Mouse (Mus musculus) macrophage (primary cell): Measurements from ENCODE around the gene Mag. TPM values are rescaled to one million over a fixed set of nuclear protein-coding genes. Genes with fewer than 3 reads are reported as not detected.

ENCODE experiments used
- H3K27ac ChIP-seq: fragments of 350-480 bp; formaldehyde crosslinking; 2 replicates; pipeline ENCODE4 v1.9.0; 2021
- H3K36me3 ChIP-seq: fragments of 350-480 bp; formaldehyde crosslinking; 2 replicates; pipeline ENCODE4 v1.9.0; 2021; ENCODE audit errors: inconsistent target
- H3K4me3 ChIP-seq: fragments of 350-480 bp; formaldehyde crosslinking; 2 replicates; pipeline ENCODE4 v1.9.0; 2021; ENCODE audit errors: inconsistent target
- H3K79me2 ChIP-seq: fragments of 350-480 bp; formaldehyde crosslinking; 2 replicates; pipeline ENCODE4 v1.9.0; 2021; ENCODE audit errors: inconsistent target
- WGBS: methylation state at CpG from one replicate; pipeline ENCODE4 v1.1.7; 2026; ENCODE audit warnings: inconsistent platforms; ENCODE audit not compliant: missing documents; 5-methylcytosine and 5-hydroxymethylcytosine counted together
- polyA plus RNA-seq: library from polyadenylated mRNA; stranded (reverse); fragments of 250-400 nt; gene quantifications from 3 replicates; pipeline ENCODE4 v1.2.4, GENCODE M21; 2018; ENCODE audit warnings: inconsistent platforms

Gene Mag
- polyA plus RNA-seq, 1 experiment from 2014 or later: 0.43 TPM

GRCm38 (mm10) chr7:30909773-30910172, 4.9 kb downstream of the Mag start:
- 45% methylated on average over 6 of the region's 6 CpGs for WGBS
- H3K4me3 ChIP-seq: no peak overlapping the region
- H3K79me2 ChIP-seq: no peaks in the 10 kb centered on the region
- no peak overlapping the region for H3K27ac ChIP-seq
- no peaks in the 10 kb centered on the region for H3K36me3 ChIP-seq

- Histone ChIP-seq H3K4me3 (no peak overlapping the region), H3K27ac (no peak overlapping the region), H3K36me3 (no peaks in the 10 kb centered on the region), H3K79me2 (no peaks in the 10 kb centered on the region)
- 30% methylated on average over 15 of the region's 17 CpGs for WGBS
Observed at GRCm38 (mm10) chr7:30908992-30909431, 5.7 kb downstream of the Mag start.

DNA sequence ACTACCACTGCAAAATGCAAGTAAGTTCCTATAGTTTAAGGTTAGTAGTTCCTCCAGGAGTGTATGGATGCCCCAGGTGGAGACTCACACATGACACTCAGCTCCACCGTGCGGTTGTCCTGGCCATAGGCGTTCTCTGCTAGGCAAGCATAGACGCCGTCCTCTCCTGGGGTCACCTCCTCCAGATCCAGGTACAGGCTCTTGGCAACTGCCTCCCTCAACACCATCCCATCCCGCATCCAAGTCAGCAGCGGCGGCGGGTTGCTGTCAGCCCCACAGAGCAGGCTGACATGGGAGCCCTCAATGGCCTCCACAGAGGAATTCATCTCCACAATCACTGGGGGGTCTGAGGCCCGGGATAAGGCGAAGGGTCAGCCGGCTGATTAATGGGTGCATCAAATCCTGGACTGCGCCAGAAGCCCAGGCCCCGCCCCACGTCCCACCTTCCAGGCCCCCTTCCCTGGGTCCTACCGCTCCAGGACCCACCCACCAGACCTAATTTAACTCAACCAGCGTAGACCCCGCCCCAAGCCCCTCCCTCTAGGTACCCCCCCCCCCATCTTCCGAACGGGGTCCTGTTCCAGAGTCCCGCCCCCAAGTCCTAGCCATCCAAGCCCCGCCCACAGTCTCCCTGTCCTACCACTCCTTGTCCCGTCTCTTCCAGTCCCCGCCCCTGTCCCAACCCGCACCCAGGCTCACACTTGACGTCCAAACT, 6.2 kb downstream of the Mag start:
- H3K36me3 ChIP-seq: no peaks in the 10 kb centered on the region
- H3K79me2 ChIP-seq: no peaks in the 10 kb centered on the region
- 21% methylated on average over 20 of the region's 26 CpGs for WGBS
- H3K4me3 ChIP-seq: no peak overlapping the region
- H3K27ac ChIP-seq: no peak overlapping the region

GRCm38 (mm10) chr7:30904042-30904441, 10.6 kb downstream of the Mag start:
- no peak overlapping the region for H3K4me3 ChIP-seq
- WGBS: 21% methylated on average over 4 of the region's 4 CpGs
- no peaks in the 10 kb centered on the region for H3K36me3 ChIP-seq
- H3K79me2 ChIP-seq: no peaks in the 10 kb centered on the region
- H3K27ac ChIP-seq: no peak overlapping the region

DNA sequence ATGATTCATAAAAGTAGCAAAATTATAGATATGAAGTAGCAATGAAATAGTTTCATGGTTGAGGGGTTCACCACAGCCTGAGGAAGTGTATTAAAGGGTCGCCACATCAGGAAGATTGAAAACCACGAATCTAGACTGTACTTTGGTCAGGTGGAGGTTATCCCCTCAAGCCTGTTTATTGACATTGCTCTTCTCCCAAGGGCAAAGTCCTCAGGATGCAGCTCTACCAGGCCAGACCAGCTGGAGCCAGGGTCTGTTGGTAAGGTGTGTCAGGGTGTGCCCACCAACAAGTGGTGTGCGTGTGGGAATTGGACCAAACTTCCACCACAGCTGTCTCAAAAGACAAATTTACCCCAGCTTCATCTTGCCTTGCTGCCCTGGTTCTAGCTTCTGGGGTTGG, 19.5 kb downstream of the Mag start:
- H3K79me2 ChIP-seq: no peaks in the 10 kb centered on the region
- no peaks in the 10 kb centered on the region for H3K36me3 ChIP-seq
- WGBS: 69% methylated on average over 3 of the region's 3 CpGs
- H3K27ac ChIP-seq: no peak overlapping the region
- no peak overlapping the region for H3K4me3 ChIP-seq

DNA sequence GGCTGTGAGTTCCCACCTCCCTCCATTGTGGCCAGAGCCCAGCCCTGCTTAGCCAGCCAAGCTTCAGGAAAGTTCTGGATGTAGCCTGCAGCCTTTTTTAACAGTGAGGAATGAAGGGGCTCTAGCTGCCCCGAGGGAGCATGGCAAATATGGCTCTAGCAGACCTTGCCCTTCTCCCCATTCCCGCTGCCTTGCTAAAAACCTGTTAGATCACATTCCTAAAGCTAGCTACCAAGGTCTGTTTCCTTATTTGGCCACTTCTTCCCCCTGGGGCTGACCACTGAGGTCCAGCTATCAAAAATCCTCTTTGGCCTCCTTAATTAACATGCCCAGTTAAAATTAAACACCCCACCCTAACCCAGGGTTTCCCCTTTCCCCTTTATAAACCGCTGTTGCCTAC, 22.2 kb downstream of the Mag start:
- no peaks in the 10 kb centered on the region for H3K36me3 ChIP-seq
- WGBS: 92% methylated on average over 3 of the region's 3 CpGs
- H3K79me2 ChIP-seq: no peaks in the 10 kb centered on the region
- no peak overlapping the region for H3K27ac ChIP-seq
- no peak overlapping the region for H3K4me3 ChIP-seq

GRCm38 (mm10) chr7:30891746-30892145, 22.9 kb downstream of the Mag start:
- Histone ChIP-seq H3K27ac (no peak overlapping the region), H3K36me3 (no peaks in the 10 kb centered on the region), H3K4me3 (no peak overlapping the region), H3K79me2 (no peaks in the 10 kb centered on the region)
- 84% methylated on average over 8 of the region's 9 CpGs for WGBS

- no peaks in the 10 kb centered on the region for H3K36me3 ChIP-seq
- no peaks in the 10 kb centered on the region for H3K79me2 ChIP-seq
- no peak overlapping the region for H3K4me3 ChIP-seq
- H3K27ac ChIP-seq: no peak overlapping the region
- WGBS: 32% methylated on average over 2 of the region's 2 CpGs
Observed at GRCm38 (mm10) chr7:30890681-30891080, 24.0 kb downstream of the Mag start.

- Histone ChIP-seq H3K36me3 (no peaks in the 10 kb centered on the region), H3K4me3 (no peak overlapping the region), H3K79me2 (no peaks in the 10 kb centered on the region), H3K27ac (no peak overlapping the region)
- WGBS: 100% methylated on average over 7 of the region's 7 CpGs
Observed at GRCm38 (mm10) chr7:30888786-30889185, 25.9 kb downstream of the Mag start.

DNA sequence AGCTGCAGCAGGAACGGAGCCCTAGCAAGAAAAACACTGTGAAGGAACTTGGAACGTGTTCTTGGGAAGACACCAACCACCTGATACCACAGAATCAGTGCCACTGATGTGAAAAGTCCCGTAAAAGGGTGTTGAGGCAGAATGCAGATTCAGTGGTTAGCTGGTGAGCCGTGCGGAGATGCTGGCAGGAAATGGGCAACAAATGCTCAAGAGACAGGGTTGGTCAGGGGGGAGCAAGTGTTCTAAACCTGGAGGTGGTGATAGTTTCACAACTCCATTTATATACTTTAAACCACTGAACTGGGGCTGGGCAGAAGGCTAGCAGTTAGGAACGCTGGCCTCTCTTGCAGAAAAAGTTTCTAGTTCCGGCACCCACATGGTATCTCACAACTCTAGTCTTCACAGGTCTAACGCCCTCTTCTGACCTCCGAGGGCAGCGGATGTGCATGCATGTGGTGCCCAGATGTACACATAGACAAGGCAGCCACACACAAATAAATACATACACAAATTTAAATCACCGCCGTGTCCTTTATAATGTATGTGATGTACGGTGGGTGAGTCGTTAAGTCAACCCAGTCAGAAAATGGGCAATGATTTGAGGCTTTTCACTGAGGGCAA, 27.0 kb downstream of the Mag start:
- H3K4me3 ChIP-seq: no peak overlapping the region
- WGBS: 41% methylated on average over 11 of the region's 14 CpGs
- H3K36me3 ChIP-seq: no peaks in the 10 kb centered on the region
- H3K27ac ChIP-seq: no peak overlapping the region
- no peaks in the 10 kb centered on the region for H3K79me2 ChIP-seq

DNA sequence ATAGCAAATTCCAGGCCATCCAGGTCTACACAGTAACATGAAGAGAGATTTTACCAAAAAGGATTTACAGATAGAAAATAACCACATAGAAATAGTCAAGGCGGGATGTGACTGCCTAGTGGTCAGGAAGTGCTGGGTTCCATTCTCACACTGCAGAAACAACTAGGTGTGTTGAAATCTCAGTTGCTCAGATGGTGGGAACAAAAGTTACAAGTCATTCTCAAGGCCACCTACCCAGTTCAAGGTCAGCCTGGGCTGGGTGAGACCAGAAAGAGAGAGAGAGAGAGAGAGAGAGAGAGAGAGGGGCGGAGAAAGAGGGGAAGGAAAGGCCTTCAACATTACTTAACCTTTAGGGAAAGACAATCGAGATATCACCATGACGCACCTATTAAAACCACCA, 27.8 kb downstream of the Mag start:
- H3K4me3 ChIP-seq: no peak overlapping the region
- H3K36me3 ChIP-seq: no peaks in the 10 kb centered on the region
- H3K27ac ChIP-seq: no peak overlapping the region
- WGBS: 69% methylated on average over 2 of the region's 4 CpGs
- H3K79me2 ChIP-seq: no peaks in the 10 kb centered on the region

DNA sequence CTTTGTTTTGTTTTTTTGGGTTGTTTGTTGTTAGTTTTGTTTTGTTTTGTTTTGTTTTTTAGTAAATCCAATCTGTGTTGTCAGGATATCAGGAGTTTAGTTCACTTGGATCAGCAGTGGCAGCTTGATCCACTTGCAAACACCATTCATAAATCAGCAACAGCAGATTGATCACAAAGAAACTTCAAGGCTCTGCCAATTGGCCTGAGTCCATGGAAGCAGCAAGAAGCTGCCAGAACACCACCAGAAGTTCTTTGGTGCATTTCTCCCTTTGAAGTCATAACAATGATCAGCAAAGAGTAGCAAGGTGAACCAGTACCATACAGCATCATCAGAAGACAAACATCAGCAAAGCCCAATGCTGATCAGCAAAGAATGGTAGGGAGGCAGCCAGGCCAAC, 30.6 kb downstream of the Mag start:
- no peak overlapping the region for H3K27ac ChIP-seq
- no peaks in the 10 kb centered on the region for H3K36me3 ChIP-seq
- H3K4me3 ChIP-seq: no peak overlapping the region
- H3K79me2 ChIP-seq: no peaks in the 10 kb centered on the region

- no peak overlapping the region for H3K27ac ChIP-seq
- H3K79me2 ChIP-seq: no peaks in the 10 kb centered on the region
- H3K4me3 ChIP-seq: no peak overlapping the region
Observed at GRCm38 (mm10) chr7:30881367-30881766, 33.3 kb downstream of the Mag start.

GRCm38 (mm10) chr7:30880176-30880575, 34.5 kb downstream of the Mag start, which contains the start of gene Cd22:
Gene Cd22 (minus strand): TSS chr7:30880342.
- 35% methylated on average over 7 of the region's 7 CpGs for WGBS
- no peak within 1 kb of the TSS for H3K27ac ChIP-seq
- H3K79me2 ChIP-seq: no peaks in the 10 kb centered on the region
- H3K36me3 ChIP-seq: no peaks in the 10 kb centered on the region
- no peak within 1 kb of the TSS for H3K4me3 ChIP-seq

More at GRCm38 (mm10) chr7:30881367-30881766, 33.3 kb downstream of the Mag start:
- no peaks in the 10 kb centered on the region for H3K36me3 ChIP-seq
- WGBS: 93% methylated on average over 3 of the region's 3 CpGs

DNA sequence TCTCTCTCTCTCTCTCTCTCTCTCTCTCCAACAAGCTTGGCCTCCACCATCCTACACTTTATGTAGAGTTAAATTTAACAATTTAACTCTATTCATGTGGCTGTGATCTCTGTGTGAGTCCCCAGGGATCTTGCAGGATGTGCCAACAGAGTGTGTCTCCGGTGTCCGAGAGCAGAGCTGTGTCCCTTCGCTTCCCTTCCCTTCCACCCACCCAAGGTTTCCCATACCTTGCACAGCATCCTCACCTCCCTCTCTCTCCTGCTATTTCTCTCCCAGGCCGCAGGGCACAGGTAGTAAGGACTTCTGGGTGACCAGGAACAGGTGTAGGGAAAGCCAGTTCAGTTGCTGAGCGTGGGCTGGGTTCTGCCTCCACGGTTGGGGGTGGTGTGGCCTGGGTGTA, 35.7 kb downstream of the Mag start:
- no peak overlapping the region for H3K4me3 ChIP-seq
- H3K79me2 ChIP-seq: no peaks in the 10 kb centered on the region
- H3K27ac ChIP-seq: no peak overlapping the region
- 93% methylated on average over 6 of the region's 6 CpGs for WGBS
- no peaks in the 10 kb centered on the region for H3K36me3 ChIP-seq
